Mouse (Mus musculus) testis, adult 2 months (tissue): ENCODE data around the gene Mfrp.

Experiments
- CTCF ChIP-seq: fragments of 200-500 bp; IDR thresholded peaks from 2 replicates; pipeline ENCODE4 v1.5.1; 2012; ENCODE audit warnings: low read depth, mild to moderate bottlenecking, inconsistent platforms, low read length, moderate library complexity; ENCODE audit not compliant: control insufficient read depth, insufficient read depth, insufficient replicate concordance
- POLR2A ChIP-seq: fragments of 200-500 bp; IDR thresholded peaks from 2 replicates; pipeline ENCODE4 v1.6.1; 2012; ENCODE audit warnings: low read depth, mild to moderate bottlenecking, inconsistent platforms, low read length, moderate library complexity; ENCODE audit not compliant: control insufficient read depth

- TF ChIP-seq CTCF (no peak), POLR2A (no peak)
These were observed 34.3 kb downstream of the Mfrp start for GRCm38 (mm10) chr9:44135731-44136411.
